Mouse (Mus musculus): Measurements from ENCODE around the gene Prkce. TPM values are rescaled to one million over a fixed set of nuclear protein-coding genes. Genes with fewer than 3 reads are reported as not detected.

Gene Prkce
- total RNA-seq, 2 experiments from 2014 or later = 416 to 425 TPM

GRCm38 (mm10) chr17:86263985-86264649, 96.5 kb downstream of the Prkce start:
- DNase-seq = no peak

- peak; percentile 87 to 89 for DNase-seq
These were observed 98.5 kb downstream of the Prkce start for GRCm38 (mm10) chr17:86266051-86266450.

- DNase-seq = no peak
These were observed 99.7 kb downstream of the Prkce start for GRCm38 (mm10) chr17:86267126-86267760.

GRCm38 (mm10) chr17:86269639-86270038, 102.1 kb downstream of the Prkce start:
- DNase-seq = no peak

GRCm38 (mm10) chr17:86270523-86270922, 102.9 kb downstream of the Prkce start:
- no peak for DNase-seq

GRCm38 (mm10) chr17:86271277-86271676, 103.7 kb downstream of the Prkce start:
- DNase-seq = no peak

- DNase-seq = no peak
These were observed 105.4 kb downstream of the Prkce start for GRCm38 (mm10) chr17:86272961-86273360.

- no peak for DNase-seq
These were observed 106.2 kb downstream of the Prkce start for GRCm38 (mm10) chr17:86273566-86274349.

- no peak for DNase-seq
These were observed 106.8 kb downstream of the Prkce start for GRCm38 (mm10) chr17:86274350-86274744.

GRCm38 (mm10) chr17:86276381-86276780, 108.8 kb downstream of the Prkce start:
- DNase-seq = no peak

GRCm38 (mm10) chr17:86277032-86277798, 109.6 kb downstream of the Prkce start:
- DNase-seq = no peak

- DNase-seq = no peak
These were observed 110.5 kb downstream of the Prkce start for GRCm38 (mm10) chr17:86277999-86278526.

GRCm38 (mm10) chr17:86279751-86280150, 112.2 kb downstream of the Prkce start:
- no peak for DNase-seq

- no peak for DNase-seq
These were observed 116.2 kb downstream of the Prkce start for GRCm38 (mm10) chr17:86283741-86284140.

GRCm38 (mm10) chr17:86285058-86285457, 117.5 kb downstream of the Prkce start:
- no peak for DNase-seq

- no peak for DNase-seq
These were observed 119.2 kb downstream of the Prkce start for GRCm38 (mm10) chr17:86286747-86287271.

- no peak for DNase-seq
These were observed 125.1 kb downstream of the Prkce start for GRCm38 (mm10) chr17:86292711-86293110.

GRCm38 (mm10) chr17:86293247-86293744, 125.7 kb downstream of the Prkce start:
- DNase-seq = no peak

GRCm38 (mm10) chr17:86299576-86299975, 132.0 kb downstream of the Prkce start:
- DNase-seq = no peak

GRCm38 (mm10) chr17:86300774-86301595, 133.4 kb downstream of the Prkce start:
- peak; percentile 59 to 68 for DNase-seq

GRCm38 (mm10) chr17:86302266-86302665, 134.7 kb downstream of the Prkce start:
- DNase-seq = peak; percentile 53 to 56

Measured in layer of hippocampus, postnatal 36 days (tissue).